Mouse (Mus musculus): ENCODE results near the gene Col9a2.
A peak's percentile ranks its signal among the peaks of the same experiment; 100 is the strongest.

The Col9a2 gene

DNA sequence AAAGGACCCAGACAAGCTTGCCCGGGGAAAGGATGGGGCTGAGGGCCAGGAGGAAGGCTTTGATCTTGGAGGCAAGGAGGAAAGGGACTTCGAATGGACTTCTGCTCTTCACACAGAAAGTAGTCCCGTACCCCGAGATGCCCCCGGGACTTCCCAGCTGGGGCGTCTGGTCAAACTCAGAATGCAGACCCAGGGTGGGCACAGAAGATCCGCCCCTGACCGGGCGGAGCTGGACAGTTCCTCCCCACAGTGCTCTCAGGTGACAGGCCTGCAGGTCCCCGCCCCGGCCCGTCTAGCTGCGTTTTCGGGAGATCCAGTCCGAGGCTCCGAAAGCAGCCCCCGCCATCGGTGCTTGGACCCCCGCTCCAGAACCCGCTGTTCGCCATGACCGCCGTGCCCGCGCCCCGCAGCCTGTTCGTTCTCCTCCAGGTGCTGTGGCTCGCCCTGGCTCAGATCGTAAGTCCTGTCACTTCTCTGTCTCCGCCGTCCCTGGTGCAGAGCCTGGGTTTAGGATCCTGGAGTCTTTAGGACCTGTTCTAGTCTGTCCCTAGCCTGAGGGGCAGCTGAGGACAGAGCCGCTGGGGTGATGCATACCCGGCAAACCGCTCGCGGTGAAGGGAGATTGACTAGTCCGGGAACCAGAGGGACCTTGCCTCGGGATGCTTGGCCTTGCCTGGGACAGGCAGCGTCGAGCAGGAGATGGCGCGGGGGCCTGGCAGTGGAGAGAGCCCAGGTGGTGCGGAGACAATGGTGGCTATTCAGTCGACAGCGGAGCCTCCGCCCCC lies at the start of gene Col9a2:
Col9a2 (plus strand) TSS at position 55 of the 785 bp plus-strand sequence.
- DNase-seq (ENCODE audit: low spot score) = no peak

DNA sequence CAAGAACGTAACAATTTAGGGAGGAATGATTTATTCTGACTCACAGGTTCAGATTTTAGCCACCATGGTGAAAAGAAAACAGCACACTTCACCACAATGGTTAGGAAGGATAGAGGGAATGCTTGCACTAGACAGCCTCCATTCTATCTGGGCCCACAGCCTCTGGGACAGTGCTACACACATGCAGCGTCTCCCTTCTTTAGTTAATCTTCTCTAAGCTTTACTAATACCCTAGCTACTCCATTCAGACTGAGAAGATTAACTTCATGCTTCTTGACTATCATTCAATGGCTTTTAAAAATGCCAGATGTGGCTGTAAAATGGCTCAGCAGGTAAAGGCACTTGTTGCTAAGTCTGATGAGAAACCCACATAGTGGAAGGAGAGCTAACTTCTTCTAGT lies 46.9 kb upstream of the Col9a2 start:
- no peak for DNase-seq (ENCODE audit: low spot score)

DNA sequence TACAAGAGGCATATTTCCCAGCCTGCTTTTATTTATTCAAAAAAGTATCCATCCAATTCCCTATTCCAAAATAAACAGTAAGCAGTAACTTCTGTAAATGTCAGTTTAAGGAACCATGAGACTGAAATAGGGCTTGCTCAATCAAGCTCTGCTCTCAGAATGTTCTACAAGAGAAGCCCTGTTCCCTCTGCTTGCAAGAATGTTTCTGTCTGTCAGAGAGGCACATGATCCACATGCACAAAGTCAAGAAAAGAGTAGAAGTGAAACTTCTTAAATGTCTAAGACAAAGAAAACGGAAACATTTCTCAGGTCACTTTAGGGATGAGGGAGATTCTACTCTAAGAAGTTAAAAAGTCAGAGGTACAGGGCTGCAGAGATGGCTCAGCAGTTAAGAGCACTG lies 46.2 kb upstream of the Col9a2 start:
- peak; percentile 69 for DNase-seq (ENCODE audit: low spot score)

DNA sequence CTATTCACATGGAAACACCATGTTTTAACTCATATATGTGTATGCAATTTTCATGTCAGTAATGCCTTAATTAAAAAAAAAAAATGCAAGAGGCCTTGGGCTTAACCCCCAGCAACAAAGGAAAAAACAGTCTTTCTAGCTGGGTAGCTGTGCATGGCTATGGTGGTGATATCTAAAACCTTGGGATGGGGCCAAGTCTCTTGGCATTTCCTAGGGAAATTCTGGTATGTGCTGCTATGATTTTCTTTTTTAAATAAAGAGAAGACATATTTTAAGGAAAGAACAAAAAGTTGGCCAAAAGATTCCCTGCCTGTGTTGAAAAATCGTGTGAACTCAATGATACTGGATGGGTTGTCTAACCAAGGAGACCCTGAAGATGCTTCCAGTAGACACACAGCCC lies 43.3 kb upstream of the Col9a2 start:
- peak; percentile 32 for DNase-seq (ENCODE audit: low spot score)

DNA sequence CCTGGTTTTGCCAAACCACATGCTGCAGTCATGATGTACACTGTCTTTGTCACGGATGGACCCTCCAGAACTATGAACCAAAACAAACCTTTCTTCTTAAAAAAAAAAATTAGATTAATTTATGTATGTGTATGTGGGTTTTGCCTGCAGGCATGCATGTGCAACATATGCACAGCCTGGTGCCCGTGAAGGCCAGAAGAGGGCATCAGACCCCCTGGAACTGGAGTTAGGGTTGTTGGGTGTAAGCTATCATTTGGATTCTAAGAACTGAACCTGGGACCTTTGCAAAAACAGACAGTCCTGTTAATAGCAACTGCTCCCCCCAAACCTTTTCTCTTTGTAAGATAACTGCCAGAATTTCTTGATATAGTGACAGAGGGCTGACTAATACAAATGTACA lies 38.1 kb upstream of the Col9a2 start:
- no peak for DNase-seq (ENCODE audit: low spot score)

DNA sequence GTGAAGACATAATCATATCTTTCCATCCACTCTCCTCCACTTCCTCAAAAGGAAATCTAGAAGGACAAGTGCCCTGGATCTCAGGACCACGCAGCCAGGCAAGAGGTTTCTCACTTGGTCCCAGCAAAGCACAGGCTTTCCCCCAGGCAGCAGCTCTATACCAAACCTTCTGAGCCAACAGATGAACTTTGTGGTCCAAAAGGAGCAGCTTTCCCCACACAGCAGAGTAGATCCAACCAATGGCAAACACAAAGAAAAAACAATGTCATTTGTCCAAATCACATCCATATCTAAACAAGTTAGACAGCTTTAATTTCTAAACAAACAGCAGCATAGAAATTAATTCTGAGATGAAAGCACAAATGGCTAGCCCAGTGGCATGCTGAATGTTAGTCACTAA lies 37.5 kb upstream of the Col9a2 start:
- no peak for DNase-seq (ENCODE audit: low spot score)

DNA sequence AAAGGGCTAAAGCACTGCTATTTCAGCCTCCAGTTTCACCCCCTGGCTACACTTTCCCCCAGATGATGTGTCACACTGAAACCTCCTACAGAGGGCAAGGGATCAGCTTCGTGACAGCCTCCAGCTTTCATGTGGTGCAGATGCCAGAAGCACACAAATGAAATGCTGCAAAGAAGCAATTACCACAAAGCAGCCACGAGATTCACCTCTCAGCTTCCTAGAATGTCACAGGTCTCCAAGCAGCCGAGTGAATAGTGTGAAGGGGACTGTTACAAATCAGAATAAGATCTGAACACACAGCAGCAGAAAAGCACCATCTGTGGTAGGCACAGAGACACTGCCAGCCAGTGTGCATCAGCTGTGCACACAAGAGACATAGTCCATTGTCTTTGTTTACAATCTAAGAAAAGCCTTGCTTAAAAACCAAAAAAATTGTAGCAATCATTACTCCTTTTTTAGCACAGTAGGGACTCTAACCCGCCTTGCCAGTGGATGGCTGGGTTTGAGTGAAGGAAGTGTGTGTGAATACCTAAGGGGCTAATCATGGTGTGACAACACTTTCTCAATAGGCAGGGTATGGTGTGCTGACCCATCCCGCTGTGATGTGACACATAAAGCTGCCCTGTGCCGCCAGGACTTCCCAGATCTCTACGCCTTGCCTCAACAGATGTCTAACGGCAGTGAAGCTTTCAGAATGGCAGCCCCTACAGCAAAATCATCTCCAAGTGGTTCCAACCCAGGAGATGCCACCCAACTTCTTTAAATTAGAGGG lies 36.6 kb upstream of the Col9a2 start:
- DNase-seq (ENCODE audit: low spot score) = peak; percentile 21

DNA sequence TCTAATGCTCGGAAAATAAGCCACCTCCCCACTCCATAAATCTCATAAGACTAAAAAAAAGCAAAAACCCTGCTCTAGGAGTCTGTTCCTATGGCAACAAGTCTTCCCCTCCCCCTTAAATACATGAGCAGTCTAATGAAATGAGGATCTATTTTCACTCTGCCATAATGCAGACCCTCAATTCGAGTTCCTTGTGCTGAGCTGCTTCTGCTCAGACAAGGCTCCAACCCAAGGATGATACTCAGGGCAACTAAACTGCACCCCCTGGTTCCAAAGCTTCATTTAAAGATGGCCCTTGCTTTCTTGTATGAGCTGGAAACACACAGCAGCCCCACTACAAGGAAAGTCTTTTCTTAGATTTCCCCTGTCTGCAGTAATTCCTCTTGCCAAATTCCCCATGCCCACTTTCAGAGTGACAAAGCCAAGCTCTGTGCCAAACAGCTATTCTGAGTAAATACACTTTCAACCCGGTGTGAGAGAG lies 35.5 kb upstream of the Col9a2 start:
- no peak for DNase-seq (ENCODE audit: low spot score)

DNA sequence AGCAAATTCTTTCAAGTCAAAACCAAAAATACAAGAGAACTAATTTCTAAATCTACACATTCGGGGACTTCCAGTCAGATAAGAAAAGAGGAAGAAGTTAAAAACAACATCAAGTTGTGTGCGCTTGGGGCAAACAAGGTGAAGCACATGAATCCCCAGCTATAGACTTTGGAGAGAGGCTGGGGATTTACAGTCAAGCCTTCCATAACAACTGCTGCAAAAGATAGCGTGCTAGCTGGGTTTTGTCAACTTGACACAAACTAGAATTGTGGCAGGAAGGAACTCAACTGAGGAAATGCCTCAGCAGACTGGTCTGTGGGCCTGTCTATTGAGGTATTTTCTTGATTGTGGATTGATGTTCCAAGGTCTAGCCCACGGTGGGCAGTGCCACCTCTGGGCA lies 34.5 kb upstream of the Col9a2 start:
- DNase-seq (ENCODE audit: low spot score) = no peak

DNA sequence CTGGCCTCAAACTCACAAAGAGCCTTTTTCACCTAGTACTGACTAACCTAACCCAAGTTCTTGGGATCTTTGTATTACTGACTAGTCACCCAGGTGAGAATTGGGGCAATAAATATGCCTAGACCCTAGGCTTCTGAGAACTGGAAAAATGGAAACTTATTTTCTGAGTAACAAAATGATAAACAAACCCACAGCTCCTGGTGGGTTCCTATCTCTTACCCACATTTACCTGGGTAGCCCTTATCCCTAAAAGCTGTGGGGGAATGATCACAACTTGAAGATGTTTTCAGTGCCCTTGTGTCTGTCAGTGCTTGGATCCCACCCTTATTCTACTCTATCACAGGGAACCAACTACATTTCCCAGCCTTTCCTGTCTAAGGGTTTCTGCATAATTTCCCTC lies 32.2 kb upstream of the Col9a2 start:
- DNase-seq (ENCODE audit: low spot score) = no peak

DNA sequence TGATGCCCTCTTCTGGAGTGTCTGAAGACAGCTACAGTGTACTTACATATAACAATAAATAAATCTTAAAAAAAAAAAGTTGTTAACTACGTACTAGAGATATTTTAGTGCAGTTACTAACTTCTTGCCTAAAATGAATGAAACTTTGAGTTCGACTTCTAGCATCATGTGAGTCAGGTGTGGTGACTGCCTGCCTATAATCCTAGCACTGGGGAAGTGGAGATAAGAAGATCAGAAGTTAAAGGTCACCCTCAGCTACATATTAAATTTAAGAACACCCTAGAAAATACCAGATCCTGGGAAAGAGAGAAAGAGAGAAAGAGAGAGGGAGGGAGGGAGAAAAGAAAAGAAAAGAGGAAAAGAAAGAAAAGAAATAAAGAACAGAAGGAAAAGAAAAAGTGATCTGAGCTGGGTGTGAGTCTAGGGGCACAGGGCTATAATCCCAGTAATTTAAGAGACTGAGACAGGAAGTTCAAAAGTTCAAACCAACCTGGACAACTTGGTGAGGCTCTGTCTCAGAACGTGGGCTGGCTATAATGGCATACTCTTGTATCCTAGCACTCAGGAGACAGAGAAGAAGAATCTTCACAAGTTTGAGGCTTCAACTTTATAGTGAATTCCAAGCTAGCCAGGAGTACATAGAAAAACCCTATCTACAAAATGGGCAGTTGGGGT lies 31.0 kb upstream of the Col9a2 start:
- no peak for DNase-seq (ENCODE audit: low spot score)

DNA sequence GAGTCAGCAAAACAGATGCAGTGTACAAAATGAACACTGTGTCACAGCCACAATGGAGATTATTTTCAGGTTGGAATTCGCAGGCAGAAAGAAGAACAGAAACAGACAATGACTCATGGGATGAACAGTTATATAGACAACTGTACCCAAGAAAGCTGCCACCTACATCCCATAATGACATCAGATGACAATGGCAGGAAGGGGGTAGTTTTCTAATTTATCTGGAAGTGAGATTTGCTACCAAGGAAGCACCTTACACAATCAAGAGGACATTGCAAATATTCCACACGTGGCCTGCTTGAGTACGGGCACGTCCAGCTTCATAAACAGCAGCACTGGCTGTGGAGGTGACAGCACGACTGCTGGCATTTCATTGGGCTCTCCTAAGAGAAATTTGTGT lies 30.0 kb upstream of the Col9a2 start:
- DNase-seq (ENCODE audit: low spot score) = no peak

DNA sequence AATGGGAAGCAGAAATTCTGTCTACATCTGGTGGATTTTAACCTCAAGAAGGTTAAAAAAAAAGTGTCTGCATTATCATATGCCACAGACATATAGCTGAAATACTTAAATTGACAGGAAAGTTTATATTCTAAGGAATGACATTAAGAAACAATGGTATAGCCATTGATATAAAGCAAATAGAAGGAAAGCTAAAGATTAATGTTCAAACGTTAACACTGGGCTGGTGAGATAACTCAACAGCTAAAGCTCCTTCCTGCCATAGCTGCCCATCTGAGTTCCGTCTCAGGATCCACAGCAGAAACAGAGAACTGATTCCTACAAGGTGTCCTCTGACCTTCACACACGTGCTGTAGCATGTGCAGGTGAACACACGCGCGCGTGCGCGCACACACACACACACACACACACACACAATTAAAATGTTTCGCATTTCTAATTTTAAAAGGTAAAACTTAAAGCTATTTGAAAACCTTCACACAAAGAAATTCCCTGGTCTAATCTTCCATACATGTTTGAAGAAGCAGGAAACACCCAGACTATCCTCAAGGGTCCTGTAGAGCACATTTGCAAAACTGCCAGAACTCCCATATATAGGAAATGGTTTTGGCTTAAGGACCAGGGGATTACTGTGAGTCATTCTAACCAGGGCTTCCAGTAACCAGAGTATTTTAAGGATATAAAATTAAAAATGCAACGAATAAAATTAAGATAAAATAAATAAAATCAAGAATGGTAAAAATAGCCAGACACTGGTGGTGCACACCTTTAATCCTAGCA lies 28.2 kb upstream of the Col9a2 start:
- DNase-seq (ENCODE audit: low spot score) = no peak

DNA sequence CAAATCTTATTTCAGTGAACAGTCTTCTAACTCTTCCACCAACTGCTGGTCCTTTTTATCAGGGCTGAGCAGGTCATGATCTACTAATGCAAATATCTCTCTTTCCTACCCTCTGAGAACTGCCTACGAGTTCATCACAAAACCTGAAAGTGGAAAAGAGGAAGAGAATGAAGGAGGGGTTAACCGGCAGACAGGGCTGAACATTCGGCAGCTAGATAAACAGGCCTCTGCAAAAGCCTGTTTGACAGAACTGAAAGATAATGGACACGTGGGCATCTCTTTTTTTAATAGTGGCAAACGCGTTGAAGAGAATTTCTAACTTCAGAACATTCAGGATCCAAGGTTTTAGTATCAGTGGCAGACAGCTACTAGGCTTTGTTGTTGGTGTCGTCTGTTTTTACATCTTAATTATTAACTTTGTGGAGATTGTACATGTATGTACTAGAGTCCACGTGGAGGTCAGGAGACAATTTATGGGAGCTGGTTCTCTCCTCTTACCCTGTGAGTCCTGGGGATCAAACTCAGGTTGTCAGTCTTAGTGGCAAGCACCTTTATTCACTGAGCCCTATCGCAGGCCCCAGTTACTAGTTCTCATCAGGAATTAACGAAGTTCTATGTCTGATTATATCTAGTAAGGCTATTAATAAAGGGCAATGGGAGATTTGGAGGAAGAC lies 24.5 kb upstream of the Col9a2 start:
- no peak for DNase-seq (ENCODE audit: low spot score)

DNA sequence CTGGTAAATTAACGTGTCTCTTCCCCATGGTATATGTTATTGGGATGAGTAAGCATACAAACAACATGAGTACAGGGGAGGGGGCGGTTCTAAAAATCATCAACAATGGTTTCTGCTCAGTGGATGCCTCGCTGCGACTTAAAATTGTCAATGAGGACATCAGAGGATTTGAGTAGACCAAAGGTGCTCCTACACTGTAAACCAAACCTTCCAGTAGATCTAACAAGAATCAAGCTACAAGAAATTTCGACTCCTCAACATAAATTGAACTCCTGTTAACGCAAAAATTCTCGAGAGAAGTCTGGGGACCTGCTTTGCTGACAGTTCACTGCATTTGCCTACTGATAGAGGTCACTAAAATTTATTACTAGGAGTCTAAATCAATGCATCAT lies 23.9 kb upstream of the Col9a2 start:
- no peak for DNase-seq (ENCODE audit: low spot score)

DNA sequence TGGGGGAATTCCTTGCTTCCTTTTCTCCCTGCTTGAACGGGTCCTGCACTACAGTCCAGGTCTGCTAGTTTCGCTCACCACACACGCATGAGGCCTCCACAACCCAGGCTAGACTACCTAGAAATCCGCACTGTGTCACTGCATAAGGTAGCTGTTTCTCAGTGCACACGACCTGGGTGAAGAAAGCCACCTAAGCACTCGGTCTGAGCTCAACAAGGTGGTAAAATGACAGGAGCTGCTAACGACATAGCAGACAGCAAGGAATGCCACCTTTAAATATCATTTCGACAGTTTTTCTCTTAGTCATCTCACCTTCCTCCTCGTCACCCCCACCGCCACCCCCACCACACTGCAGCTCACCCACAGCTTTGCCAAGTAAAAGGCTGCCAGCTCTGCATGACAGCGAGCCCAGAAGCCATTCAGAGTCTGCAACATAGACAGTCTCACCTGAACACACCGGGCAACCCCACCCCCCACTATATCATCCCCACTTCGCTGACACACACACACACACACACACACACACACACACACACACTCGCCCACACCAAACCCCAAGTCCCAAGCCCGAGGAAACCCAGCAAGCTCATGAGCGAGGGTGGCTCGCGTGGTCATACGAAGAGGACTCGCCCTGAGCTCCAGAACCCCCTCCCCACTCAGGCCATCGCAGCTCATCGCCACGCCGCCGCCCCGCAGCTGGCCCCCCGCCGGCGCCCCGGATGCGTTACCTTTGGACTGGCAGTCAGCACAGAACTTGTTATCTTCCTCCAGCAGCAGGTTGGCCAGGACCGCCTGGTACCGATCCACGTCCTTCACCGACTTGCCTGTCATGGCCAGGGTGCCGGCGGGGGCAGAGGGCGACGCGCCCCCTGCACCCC lies 22.9 kb upstream of the Col9a2 start:
- peak; percentile 21 for DNase-seq (ENCODE audit: low spot score)

DNA sequence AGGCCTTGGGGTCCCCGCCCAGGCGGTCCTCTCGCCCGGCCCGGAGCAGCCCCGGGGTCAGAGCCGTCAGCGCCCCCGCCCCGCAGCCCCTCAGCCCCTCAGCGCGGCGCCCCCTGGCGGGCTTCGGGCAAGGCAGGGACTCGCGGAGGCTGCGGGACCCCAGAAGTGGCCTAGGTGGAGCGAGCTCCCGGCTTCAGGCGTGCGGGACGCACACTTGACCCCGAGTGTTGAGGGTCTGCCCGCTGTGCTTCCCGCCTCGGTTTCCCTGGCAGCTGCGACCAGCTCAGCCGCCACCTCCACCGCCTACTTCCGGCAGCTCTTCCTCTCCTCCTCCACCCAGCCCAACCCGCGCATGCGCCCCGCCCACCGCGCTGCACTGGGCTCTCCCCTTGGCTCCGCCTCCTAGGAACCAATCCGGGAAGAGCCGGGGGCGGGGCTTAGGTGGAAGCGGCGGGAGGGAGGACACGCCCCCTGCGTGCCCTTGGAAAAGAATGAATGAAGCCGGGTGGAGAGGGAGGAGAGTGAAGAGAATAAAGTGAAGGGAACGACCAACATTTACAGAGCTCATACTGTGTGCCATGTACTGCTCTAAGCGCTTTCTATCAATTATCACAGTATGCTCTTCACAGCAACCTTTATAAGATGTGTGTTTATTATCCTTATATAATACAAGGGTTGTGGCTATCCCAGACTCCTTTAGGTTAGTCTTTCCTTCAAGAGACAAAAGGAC lies 22.1 kb upstream of the Col9a2 start, which contains the start of gene Smap2:
Smap2 (minus strand) TSS at position 320 of the 730 bp plus-strand sequence.
- peak; percentile 98 for DNase-seq (ENCODE audit: low spot score)

DNA sequence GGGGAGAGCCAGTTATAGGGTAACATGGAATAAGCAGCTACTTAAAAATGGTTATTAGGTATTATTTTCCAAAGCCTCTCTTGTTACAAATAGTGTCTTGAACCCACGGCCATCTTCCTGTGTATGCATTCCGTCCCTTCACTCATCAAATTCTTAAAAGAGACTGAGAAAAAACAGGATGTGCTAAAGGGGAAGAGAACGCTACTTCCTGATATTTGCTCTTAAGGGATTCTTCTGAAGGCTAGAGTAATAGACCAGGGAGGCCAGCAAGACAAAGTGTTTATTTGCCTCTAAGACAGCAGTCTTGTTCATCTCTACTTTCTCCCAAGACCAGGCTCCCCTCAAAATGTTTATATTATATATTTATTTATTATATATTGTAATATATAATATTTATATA lies 20.9 kb upstream of the Col9a2 start:
- DNase-seq (ENCODE audit: low spot score) = no peak

DNA sequence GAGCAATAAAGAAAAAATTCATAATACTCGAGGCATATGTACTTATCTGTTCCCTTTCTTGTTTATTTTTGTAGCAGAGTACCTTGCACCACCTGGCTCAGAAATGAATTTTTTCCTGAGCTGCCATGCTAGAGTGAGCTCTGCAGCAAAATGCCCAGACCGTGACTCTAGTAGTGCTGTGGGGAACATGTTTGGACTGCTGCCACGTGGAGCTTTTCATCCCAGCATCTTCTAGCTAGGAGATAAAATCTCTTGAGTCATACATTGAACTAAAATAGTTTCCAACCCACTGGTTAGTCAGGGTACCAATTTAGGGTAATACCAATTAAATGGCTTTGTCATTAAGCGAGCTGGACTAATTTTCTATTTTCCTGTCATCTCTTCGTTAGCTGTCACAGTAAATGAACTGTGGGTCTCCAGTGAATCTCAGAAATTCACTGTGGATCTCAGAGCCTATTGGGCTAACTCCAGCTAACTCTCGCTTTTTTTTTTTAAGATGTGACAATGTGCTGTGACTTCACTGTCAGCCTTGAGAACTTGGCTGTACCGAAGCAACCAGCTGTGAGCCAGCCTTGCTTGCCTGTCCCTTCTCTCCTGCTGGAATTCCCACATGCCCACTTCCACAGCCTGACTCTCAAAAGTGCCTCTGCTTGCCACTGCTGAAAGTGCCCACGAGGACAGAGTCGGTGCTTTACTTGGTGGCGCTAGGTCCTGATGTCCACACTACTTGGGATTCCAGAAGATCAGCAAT lies 19.0 kb upstream of the Col9a2 start:
- no peak for DNase-seq (ENCODE audit: low spot score)
